Mouse (Mus musculus): ENCODE measurements around the gene Naglu. TPM values are rescaled to one million over a fixed set of nuclear protein-coding genes. Genes with fewer than 3 reads are reported as not detected.

Gene Naglu
- polyA plus RNA-seq, 1 experiment from 2014 or later = 8.7 TPM

DNA sequence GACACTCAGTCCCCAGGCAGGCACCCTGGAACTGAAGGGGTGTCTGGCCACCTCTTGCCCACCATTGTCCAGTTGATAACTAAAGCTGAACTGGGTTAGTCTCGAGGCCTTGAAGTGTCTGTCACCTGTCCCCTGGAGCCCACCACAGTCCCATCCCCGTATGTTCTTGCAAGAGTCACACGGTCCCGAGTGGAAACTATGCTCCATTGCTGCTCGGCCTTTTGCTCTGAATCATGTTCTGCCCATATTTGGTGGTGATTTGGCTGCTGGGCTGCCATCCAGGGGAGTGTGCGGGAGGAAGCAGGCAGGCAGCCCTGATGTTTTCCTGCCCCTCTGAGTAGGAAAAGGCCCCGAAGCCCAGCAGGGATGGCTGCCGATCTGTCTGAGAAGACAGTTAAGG is 9.7 kb upstream of the Naglu start:
- H3K27me3 ChIP-seq = no peaks in the 10 kb centered on the region
- H3K9me3 ChIP-seq = no peaks in the 10 kb centered on the region
- H3K4me3 ChIP-seq (replicated peaks) = no peak overlapping the region
- H3K4me2 ChIP-seq = no peak overlapping the region
- peak overlapping the region; percentile 42; the same call in 1 of the 2 replicates for H3K27ac ChIP-seq
- no peaks in the 10 kb centered on the region for H3K4me1 ChIP-seq
- ATAC-seq (ENCODE audit: low FRiP score) = no peak
- peaks cover 69% of the 10 kb centered on the region for H3K36me3 ChIP-seq (replicated peaks)
- H3K9ac ChIP-seq = 0 out of 2 replicates have a peak overlapping the region, but pooled peaks have one; percentile 0
- WGBS = 88% methylated on average over 8 of the region's 8 CpGs

DNA sequence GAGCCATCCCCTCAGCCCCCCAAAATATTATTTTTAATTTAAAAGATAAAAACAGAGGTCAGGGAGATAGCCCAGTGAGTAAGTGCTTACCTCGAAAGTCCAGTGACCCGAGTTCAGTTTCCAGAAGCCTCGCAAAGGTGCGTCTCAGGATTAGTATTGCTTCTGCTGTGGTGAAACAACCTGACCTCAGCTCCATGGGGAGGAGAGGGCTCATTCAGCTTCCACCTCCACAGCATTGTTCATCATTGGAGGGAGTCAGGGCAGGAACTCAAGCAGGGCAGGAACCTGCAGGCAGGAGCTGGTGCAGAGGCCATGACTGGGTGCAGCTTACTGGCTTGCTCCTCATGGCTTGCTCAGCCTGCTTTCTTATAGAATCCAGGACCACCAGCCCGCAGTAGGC is 8.8 kb upstream of the Naglu start:
- peaks cover 63% of the 10 kb centered on the region for H3K36me3 ChIP-seq (replicated peaks)
- H3K9ac ChIP-seq = no peak overlapping the region
- H3K27ac ChIP-seq = no peak overlapping the region
- H3K27me3 ChIP-seq = 0 out of 2 replicates have a peak, but pooled peaks cover 2% of the 10 kb centered on the region
- H3K9me3 ChIP-seq = no peaks in the 10 kb centered on the region
- 94% methylated on average over 5 of the region's 5 CpGs for WGBS
- no peaks in the 10 kb centered on the region for H3K4me1 ChIP-seq
- H3K4me2 ChIP-seq = no peak overlapping the region
- ATAC-seq (ENCODE audit: low FRiP score) = no peak
- no peak overlapping the region for H3K4me3 ChIP-seq (replicated peaks)

DNA sequence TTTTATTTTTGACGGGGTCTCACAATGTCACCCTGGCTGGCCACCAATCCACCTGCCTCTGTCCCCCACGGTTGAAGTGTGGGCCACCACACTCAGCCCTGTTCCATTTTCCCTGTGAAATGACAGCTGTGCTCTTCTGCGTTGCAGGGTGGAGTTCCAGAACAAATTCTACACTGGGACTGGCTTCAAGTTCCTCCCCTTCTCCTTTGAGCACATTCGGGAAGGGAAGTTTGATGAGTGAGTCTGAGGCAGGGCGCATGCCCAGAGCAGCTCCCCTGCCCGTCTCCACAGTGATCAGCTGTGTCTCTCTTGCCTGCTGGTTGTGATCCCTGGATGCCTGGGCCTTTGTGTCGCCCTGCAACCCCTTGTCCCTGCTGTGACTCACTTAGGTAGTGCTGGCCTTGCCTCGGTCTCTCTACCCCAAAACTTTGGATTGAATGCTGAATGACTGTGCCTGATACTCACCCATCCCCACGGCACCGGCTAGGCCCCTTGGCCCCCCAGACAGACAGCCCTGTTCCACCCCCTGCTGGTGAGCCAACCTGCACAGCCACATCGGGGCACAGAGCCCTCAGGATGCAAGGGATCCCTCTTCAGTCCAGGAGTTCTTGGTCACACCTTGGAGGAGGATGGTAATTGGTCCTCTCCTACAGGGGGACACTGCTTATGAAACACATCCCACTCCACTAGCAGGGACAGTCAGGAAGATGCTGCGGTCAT is 7.5 kb upstream of the Naglu start:
- H3K9ac ChIP-seq = no peak overlapping the region
- 74% methylated on average over 12 of the region's 12 CpGs for WGBS
- H3K4me2 ChIP-seq = no peak overlapping the region
- 0 out of 2 replicates have a peak, but pooled peaks cover 7% of the 10 kb centered on the region for H3K27me3 ChIP-seq
- ATAC-seq (ENCODE audit: low FRiP score) = no peak
- peaks cover 53% of the 10 kb centered on the region for H3K36me3 ChIP-seq (replicated peaks)
- H3K4me1 ChIP-seq = peaks cover 9% of the 10 kb centered on the region; the same call in 1 of the 2 replicates
- H3K27ac ChIP-seq = no peak overlapping the region
- H3K9me3 ChIP-seq = no peaks in the 10 kb centered on the region
- no peak overlapping the region for H3K4me3 ChIP-seq (replicated peaks)

DNA sequence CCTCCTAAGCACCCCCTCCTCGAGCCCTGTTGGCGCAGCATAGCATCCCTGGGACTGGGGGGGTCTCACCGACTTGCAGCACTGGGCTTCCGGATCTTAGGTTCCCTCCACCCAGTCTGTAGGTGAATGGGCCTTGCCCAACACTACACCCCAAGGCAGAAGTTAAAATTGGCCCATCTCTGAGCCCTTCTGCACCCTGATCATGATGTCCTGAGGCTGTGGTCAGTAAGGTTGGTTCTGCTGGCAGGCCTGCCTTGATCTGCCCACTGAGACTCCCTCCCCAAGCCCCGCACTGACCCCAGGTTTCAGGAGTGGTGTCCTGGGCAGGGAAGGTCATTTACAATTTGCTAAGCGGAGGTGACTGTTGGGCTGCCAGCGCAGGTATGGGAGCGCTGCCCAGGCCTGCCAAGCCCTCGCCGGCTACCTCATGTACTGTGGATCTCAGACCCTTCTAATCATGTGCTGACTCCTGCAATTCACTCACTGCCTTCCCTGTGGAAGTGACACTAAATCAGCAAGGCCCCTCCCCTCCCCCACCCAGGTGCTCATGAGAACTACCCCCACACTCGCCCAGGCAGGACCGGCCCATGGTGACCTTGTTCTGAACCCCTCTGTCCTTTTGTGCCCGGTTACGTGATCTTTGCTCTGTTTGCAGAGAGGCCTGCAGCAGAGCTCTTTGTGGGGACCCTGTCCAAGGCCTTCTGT is 6.7 kb upstream of the Naglu start:
- H3K36me3 ChIP-seq (replicated peaks) = peaks cover 51% of the 10 kb centered on the region
- H3K9me3 ChIP-seq = no peaks in the 10 kb centered on the region
- WGBS = 83% methylated on average over 14 of the region's 14 CpGs
- H3K4me2 ChIP-seq = no peak overlapping the region
- 0 out of 2 replicates have a peak, but pooled peaks cover 7% of the 10 kb centered on the region for H3K27me3 ChIP-seq
- ATAC-seq (ENCODE audit: low FRiP score) = no peak
- H3K4me3 ChIP-seq (replicated peaks) = no peak overlapping the region
- H3K27ac ChIP-seq = peak overlapping the region; percentile 73
- peaks cover 9% of the 10 kb centered on the region; the same call in 1 of the 2 replicates for H3K4me1 ChIP-seq
- no peak overlapping the region for H3K9ac ChIP-seq

DNA sequence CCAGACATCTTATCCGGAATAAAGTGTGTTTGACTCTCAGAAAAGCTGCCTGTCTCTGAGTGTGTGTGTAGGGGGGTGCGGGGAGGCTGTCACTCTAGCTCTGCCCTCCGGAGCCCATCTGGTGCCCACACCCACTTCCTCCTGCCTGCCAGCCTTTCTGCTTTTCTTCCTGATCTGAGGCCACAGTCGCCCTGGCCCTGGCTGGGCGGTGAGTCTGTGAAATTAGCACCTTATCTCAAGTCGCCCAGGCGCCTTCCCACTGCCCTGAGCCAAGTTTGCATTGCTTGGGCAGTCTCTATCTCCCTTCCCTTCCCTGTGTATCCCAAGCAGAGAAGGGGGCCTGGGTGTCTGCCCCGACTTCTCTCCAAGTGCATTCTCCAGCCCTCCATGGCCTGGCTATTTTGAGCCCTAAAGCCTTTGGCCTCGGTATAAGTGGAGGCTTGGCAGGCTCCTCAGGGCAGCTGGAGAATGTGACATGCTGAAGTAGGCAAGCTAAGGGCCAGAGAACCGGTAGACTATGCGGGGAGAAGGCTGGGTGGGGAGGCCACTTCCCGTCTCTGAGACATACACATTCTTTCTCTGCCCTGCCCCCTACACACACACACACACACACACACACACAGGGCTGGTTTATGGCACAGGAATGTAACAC is 6.0 kb upstream of the Naglu start:
- Histone ChIP-seq H3K9ac (no peak overlapping the region), H3K27ac (peak overlapping the region; percentile 73), H3K27me3 (0 out of 2 replicates have a peak, but pooled peaks cover 7% of the 10 kb centered on the region), H3K36me3 (replicated peaks) (peaks cover 46% of the 10 kb centered on the region), H3K4me1 (peaks cover 9% of the 10 kb centered on the region; the same call in 1 of the 2 replicates), H3K4me3 (replicated peaks) (no peak overlapping the region), H3K4me2 (no peak overlapping the region), H3K9me3 (no peaks in the 10 kb centered on the region)
- ATAC-seq (ENCODE audit: low FRiP score) = no peak
- 65% methylated on average over 12 of the region's 12 CpGs for WGBS

DNA sequence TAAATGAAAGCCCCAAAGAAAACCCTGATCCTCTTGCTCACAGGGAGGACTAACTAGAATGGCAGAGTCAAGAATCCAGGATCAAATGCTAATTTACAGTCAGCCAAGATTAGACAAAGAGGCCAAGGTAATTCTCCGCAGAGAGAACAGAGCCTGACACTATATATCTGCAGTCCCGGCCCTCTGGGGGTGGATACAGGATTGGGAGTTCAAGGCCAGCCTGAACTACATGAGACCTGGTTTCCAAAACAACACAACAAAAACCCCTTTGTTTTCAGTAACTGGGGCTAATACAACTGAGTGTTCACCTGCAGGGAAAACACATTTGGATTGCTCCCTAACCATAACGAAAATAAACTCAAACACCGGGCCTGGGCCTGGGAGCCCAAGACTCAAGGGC is 5.3 kb upstream of the Naglu start:
- 0 out of 2 replicates have a peak, but pooled peaks cover 7% of the 10 kb centered on the region for H3K27me3 ChIP-seq
- peaks cover 12% of the 10 kb centered on the region for H3K4me1 ChIP-seq
- H3K27ac ChIP-seq = peak overlapping the region; percentile 73; the same call in 1 of the 2 replicates
- WGBS = 85% methylated on average over 4 of the region's 4 CpGs
- no peak overlapping the region for H3K4me2 ChIP-seq
- H3K9ac ChIP-seq = no peak overlapping the region
- no peak for ATAC-seq (ENCODE audit: low FRiP score)
- H3K4me3 ChIP-seq (replicated peaks) = no peak overlapping the region
- no peaks in the 10 kb centered on the region for H3K9me3 ChIP-seq
- H3K36me3 ChIP-seq (replicated peaks) = peaks cover 39% of the 10 kb centered on the region

DNA sequence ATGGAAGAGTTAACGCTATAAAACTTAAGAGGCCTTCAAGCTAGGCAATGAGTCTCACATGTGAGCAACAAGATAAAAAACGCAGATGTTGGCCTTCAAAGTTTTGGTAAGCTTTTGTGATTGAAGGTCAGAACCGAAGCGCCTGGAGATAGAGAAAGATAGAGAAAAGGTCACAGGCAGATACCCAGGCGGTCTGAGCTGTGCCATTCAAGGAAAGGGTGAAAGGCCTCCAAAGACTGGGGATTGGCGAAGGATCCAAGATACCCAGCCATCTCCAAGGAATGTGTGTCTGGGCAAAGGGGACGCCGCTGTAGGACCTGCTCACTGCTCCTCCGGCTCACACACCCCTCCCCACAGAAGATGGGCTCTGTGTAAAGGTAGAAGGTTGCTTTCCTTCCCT is 4.8 kb upstream of the Naglu start:
- Histone ChIP-seq H3K9me3 (no peaks in the 10 kb centered on the region), H3K4me1 (peaks cover 12% of the 10 kb centered on the region), H3K4me2 (no peak overlapping the region), H3K27ac (no peak overlapping the region), H3K9ac (no peak overlapping the region), H3K27me3 (0 out of 2 replicates have a peak, but pooled peaks cover 7% of the 10 kb centered on the region), H3K4me3 (replicated peaks) (no peak overlapping the region), H3K36me3 (replicated peaks) (peaks cover 35% of the 10 kb centered on the region)
- ATAC-seq (ENCODE audit: low FRiP score) = no peak
- WGBS = 93% methylated on average over 9 of the region's 9 CpGs

DNA sequence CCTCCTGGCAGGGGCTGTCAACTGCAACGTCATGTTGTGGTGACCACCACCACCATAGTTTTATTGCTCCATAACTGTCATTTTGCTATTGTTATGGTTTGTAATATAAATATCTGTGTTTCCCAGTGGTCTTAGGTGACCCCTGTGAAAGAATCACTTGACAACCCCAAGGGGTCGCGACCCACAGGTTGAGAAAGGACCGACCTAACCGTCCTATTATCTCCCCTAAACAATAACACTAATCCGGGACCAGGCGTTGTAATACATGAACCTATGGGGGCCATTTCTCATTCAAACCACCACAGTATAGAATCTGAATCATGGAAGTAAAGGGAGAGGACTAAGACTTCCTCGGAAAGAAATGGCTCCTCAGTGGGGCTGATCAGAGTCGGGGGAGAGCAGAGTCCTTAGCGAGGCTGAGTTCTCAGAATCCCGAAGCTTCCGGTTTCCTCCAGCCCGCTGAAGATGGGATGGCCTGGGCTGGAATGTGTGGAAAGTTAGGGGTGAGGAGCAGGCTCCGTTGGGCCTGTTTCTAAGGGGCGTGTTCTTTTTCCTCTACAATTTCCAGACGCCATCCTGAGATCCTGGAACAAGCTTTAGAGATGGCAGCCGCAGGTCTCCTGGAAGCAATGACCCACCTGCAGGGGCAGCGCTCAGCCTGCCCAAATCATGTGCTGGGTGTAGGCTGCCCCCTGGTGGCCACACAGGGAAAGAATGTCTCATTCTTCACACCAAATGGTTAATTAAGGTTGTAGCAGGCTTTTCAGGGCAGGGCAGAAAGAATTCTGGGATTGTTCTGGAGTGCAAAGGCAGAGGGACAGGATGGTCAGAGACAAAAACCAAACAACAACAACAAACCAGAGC is 3.0 kb upstream of the Naglu start:
- 19% methylated on average over 18 of the region's 18 CpGs for WGBS
- H3K4me1 ChIP-seq = peaks cover 19% of the 10 kb centered on the region
- ATAC-seq (ENCODE audit: low FRiP score) = peak; percentile 36; the same call in 1 of the 2 replicates
- H3K9ac ChIP-seq = peak overlapping the region; percentile 40
- peaks cover 21% of the 10 kb centered on the region for H3K36me3 ChIP-seq (replicated peaks)
- H3K4me3 ChIP-seq (replicated peaks) = peak overlapping the region; percentile 33
- peak overlapping the region; percentile 59 for H3K4me2 ChIP-seq
- H3K27ac ChIP-seq = no peak overlapping the region
- H3K9me3 ChIP-seq = no peaks in the 10 kb centered on the region
- peaks cover 13% of the 10 kb centered on the region for H3K27me3 ChIP-seq

DNA sequence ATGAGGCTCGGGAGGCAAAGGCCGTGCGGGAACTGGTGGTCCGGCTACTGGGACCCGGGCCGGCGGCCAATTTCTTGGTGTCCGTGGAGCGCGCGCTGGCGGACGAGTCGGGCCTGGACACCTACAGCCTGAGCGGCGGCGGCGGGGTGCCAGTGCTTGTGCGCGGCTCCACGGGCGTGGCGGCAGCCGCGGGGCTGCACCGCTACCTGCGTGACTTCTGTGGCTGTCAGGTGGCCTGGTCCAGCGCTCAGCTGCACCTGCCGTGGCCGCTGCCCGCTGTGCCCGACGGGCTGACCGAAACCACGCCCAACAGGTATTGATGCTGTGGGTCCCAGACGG is 346 bp downstream of the Naglu start:
- no peak overlapping the region for H3K27ac ChIP-seq
- H3K27me3 ChIP-seq = peaks cover 20% of the 10 kb centered on the region
- peak; percentile 61 for ATAC-seq (ENCODE audit: low FRiP score)
- WGBS = under 1% methylated on average over 36 of the region's 36 CpGs
- H3K4me2 ChIP-seq = peak overlapping the region; percentile 96
- H3K4me3 ChIP-seq (replicated peaks) = peak overlapping the region; percentile 73
- no peaks in the 10 kb centered on the region for H3K9me3 ChIP-seq
- peak overlapping the region; percentile 73 for H3K9ac ChIP-seq
- H3K4me1 ChIP-seq = peaks cover 19% of the 10 kb centered on the region
- no peaks in the 10 kb centered on the region for H3K36me3 ChIP-seq (replicated peaks)

DNA sequence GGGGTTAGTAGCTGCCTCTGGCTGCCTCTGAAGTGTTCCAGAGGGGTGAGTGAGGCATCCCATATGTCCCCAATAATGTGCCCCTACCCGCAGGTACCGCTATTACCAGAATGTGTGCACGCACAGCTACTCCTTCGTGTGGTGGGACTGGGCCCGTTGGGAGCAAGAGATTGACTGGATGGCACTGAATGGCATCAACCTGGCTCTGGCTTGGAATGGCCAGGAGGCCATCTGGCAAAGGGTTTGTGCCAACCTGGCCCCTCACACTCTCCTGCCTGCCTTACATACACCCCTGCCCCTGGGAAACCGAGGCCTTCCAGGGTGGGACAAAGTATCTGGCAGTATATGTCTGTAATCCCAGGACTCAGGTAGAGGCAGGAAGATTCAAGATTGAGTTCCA is 1.2 kb downstream of the Naglu start:
- H3K4me1 ChIP-seq = peaks cover 19% of the 10 kb centered on the region
- ATAC-seq (ENCODE audit: low FRiP score) = no peak
- H3K9me3 ChIP-seq = no peaks in the 10 kb centered on the region
- H3K4me3 ChIP-seq (replicated peaks) = peak overlapping the region; percentile 73; the same call in 1 of the 2 replicates
- H3K9ac ChIP-seq = 0 out of 2 replicates have a peak overlapping the region, but pooled peaks have one; percentile 73
- WGBS = 76% methylated on average over 6 of the region's 6 CpGs
- H3K4me2 ChIP-seq = peak overlapping the region; percentile 96; the same call in 1 of the 2 replicates
- peaks cover 20% of the 10 kb centered on the region for H3K27me3 ChIP-seq
- H3K27ac ChIP-seq = no peak overlapping the region
- no peaks in the 10 kb centered on the region for H3K36me3 ChIP-seq (replicated peaks)

DNA sequence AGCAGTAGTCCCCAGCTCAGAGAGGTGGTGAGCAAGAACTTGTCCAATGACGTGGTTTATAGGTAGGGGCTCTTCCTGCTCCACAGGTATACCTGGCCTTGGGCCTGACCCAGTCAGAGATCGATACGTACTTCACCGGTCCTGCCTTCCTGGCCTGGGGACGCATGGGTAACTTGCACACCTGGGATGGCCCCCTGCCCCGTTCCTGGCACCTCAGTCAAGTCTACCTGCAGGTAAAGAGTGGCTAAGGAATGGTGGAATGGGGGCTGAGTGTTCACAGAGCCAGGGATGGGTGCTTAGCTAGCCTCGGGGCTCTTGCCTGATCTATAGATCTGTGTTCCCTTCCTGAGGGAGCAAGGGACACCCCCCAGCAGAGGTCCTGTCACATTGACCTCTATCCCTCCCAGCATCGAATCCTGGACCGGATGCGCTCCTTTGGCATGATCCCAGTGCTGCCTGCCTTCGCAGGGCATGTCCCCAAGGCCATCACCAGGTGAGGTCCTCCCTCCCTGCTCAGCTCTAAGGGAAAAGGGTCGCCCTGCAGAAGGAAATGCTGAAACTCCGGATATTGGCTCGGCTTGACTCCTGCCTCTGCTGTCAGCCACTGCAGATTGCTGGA is 2.1 kb downstream of the Naglu start:
- Histone ChIP-seq H3K9ac (no peak overlapping the region), H3K4me2 (no peak overlapping the region), H3K9me3 (no peaks in the 10 kb centered on the region), H3K27ac (no peak overlapping the region), H3K4me1 (peaks cover 13% of the 10 kb centered on the region), H3K27me3 (peaks cover 24% of the 10 kb centered on the region), H3K36me3 (replicated peaks) (no peaks in the 10 kb centered on the region), H3K4me3 (replicated peaks) (no peak overlapping the region)
- 73% methylated on average over 14 of the region's 14 CpGs for WGBS
- no peak for ATAC-seq (ENCODE audit: low FRiP score)
